Mouse (Mus musculus): ENCODE data around the gene Dab2. TPM values are rescaled to one million over a fixed set of nuclear protein-coding genes. Genes with fewer than 3 reads are reported as not detected.

The Dab2 gene
- total and polyA plus RNA-seq, 2 experiments = 7.9 to 8.1 TPM

GRCm38 (mm10) chr15:6325443-6325842 lies 25.9 kb downstream of the Dab2 start:
- H3K27me3 ChIP-seq (ENCODE audit: control insufficient read depth, insufficient read depth, low read length) = no peaks in the 10 kb centered on the region
- no peak for TF ChIP-seq POLR2A (IDR thresholded peaks at IDR 0.05; ENCODE audit: extremely low read depth, insufficient read depth, low read length)
- no peak for TF ChIP-seq CTCF (IDR thresholded peaks at IDR 0.05; ENCODE audit: low read depth, low read length)
- no peak for DNase-seq (ENCODE audit: extremely low read depth, low read depth, low spot score)

DNA sequence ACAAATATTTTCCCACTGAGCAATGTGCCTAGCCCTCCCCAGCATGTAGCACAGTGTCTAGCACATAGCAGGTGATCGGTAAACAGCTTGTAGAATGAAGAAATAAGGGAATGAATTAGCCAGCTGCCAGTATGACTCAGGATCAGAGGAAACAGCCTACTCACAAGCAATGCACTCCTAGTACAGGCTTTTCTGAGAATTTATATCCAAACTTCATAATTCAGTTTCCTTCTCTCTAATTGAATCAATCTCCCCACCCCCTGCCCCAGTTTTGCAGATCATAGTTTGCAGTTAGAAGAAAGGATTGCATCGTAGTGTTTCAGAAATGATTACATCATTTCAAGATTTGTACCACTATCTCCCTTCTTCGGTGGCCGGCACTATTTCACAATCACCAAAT lies 26.4 kb downstream of the Dab2 start:
- Histone ChIP-seq H3K36me3 (ENCODE audit: control insufficient read depth, insufficient read depth, low read length) (no peaks in the 10 kb centered on the region), H3K27ac (replicated peaks; ENCODE audit: insufficient read depth, low read depth, low read length) (no peak overlapping the region), H3K79me2 (ENCODE audit: control insufficient read depth, insufficient read depth, low read length) (no peaks in the 10 kb centered on the region), H3K27me3 (ENCODE audit: control insufficient read depth, insufficient read depth, low read length) (no peaks in the 10 kb centered on the region), H3K4me3 (ENCODE audit: insufficient read depth, low read depth, low read length) (no peak overlapping the region), H3K9ac (ENCODE audit: low read depth, low read length) (no peak overlapping the region), H3K4me1 (ENCODE audit: control insufficient read depth, insufficient read depth, low read length) (no peaks in the 10 kb centered on the region; the same call in 1 of the 2 replicates)
- WGBS = 19% methylated on average over 4 of the region's 4 CpGs
- TF ChIP-seq POLR2A (IDR thresholded peaks at IDR 0.05; ENCODE audit: extremely low read depth, insufficient read depth, low read length) = no peak
- TF ChIP-seq CTCF (IDR thresholded peaks at IDR 0.05; ENCODE audit: low read depth, low read length) = no peak
- DNase-seq (ENCODE audit: extremely low read depth, low read depth, low spot score) = no peak

More at GRCm38 (mm10) chr15:6325443-6325842, 25.9 kb downstream of the Dab2 start:
- Histone ChIP-seq H3K36me3 (ENCODE audit: control insufficient read depth, insufficient read depth, low read length) (no peaks in the 10 kb centered on the region), H3K4me3 (ENCODE audit: insufficient read depth, low read depth, low read length) (no peak overlapping the region), H3K27ac (replicated peaks; ENCODE audit: insufficient read depth, low read depth, low read length) (no peak overlapping the region), H3K9ac (ENCODE audit: low read depth, low read length) (no peak overlapping the region), H3K4me1 (ENCODE audit: control insufficient read depth, insufficient read depth, low read length) (no peaks in the 10 kb centered on the region; the same call in 1 of the 2 replicates), H3K79me2 (ENCODE audit: control insufficient read depth, insufficient read depth, low read length) (no peaks in the 10 kb centered on the region)
- 81% methylated on average over 4 of the region's 4 CpGs for WGBS

DNA sequence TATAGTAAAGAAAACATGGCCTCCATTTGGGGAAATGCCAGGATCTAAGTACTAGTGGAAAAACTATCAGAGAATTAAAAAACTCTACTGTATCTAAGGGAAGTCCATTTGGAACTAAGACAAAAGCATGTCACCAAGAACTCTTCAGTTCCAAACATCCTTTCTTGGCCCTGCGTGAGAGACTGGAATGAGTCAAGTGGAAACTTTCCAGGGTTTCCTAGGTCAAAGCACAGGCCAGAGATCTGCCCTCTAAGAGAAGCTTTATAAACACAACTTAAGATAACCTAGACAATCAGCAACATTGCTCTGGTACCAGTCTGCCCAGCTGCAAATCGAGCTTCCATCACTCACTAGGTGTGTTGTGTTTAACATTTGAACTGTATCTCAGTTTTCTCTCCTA lies 31.8 kb downstream of the Dab2 start:
- no peak overlapping the region for H3K27ac ChIP-seq (replicated peaks; ENCODE audit: insufficient read depth, low read depth, low read length)
- TF ChIP-seq CTCF (IDR thresholded peaks at IDR 0.05; ENCODE audit: low read depth, low read length) (no peak), POLR2A (IDR thresholded peaks at IDR 0.05; ENCODE audit: extremely low read depth, insufficient read depth, low read length) (no peak)
- H3K27me3 ChIP-seq (ENCODE audit: control insufficient read depth, insufficient read depth, low read length) = no peaks in the 10 kb centered on the region
- 39% methylated on average over 2 of the region's 2 CpGs for WGBS
- H3K4me1 ChIP-seq (ENCODE audit: control insufficient read depth, insufficient read depth, low read length) = no peaks in the 10 kb centered on the region
- H3K4me3 ChIP-seq (ENCODE audit: insufficient read depth, low read depth, low read length) = no peak overlapping the region
- peak; percentile 16 for DNase-seq (ENCODE audit: extremely low read depth, low read depth, low spot score)
- H3K79me2 ChIP-seq (ENCODE audit: control insufficient read depth, insufficient read depth, low read length) = no peaks in the 10 kb centered on the region
- H3K36me3 ChIP-seq (ENCODE audit: control insufficient read depth, insufficient read depth, low read length) = no peaks in the 10 kb centered on the region
- no peak overlapping the region for H3K9ac ChIP-seq (ENCODE audit: low read depth, low read length)

DNA sequence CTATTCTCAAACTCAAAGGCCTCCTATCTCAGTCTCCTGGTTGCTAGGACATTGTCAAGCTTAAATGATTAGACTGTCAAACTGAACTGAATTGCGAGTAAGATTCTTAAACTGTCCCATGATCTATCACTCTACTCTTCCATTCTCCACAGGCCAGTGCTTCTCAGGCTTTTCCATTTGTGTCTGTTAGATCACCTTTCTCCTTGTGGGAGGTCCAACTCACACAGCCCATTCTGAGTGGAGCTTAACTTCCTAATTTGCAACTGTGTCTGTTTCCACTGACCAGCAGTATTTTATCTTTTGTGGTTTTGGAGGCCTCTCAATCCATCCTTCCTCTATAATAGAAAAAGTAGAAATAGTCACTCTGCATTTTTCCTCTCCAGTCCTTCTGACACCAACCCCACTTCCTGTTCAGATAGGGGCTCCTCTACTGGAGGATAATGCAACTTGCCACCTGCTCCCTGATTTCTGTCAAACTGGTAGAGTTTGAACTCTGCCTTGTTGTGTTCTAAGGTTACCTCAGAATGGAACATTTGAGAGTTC lies 35.1 kb downstream of the Dab2 start:
- peak; percentile 8 for DNase-seq (ENCODE audit: extremely low read depth, low read depth, low spot score)
- 91% methylated on average over 1 of the region's 1 CpGs for WGBS

DNA sequence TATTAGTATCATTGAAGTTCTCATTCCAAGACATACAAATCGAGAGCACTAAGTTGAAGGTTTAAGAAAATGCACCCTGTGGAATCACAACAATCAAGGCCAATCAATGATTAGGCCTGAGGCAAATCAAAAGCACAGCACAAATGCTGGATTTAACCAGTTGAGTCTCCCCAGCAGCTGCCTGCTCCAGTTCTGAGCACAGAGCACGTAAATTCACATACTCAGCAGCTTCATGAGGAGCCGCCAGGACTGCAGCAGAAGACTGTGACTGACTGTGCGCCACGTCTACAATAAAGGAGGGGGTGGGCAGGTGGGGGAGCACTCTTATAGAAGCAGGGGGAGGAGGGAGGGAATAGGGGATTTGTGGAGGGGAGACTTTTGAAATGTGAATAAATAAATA lies 40.2 kb downstream of the Dab2 start:
- no peak overlapping the region for H3K9ac ChIP-seq (ENCODE audit: low read depth, low read length)
- 93% methylated on average over 5 of the region's 5 CpGs for WGBS
- no peaks in the 10 kb centered on the region for H3K36me3 ChIP-seq (ENCODE audit: control insufficient read depth, insufficient read depth, low read length)
- H3K27me3 ChIP-seq (ENCODE audit: control insufficient read depth, insufficient read depth, low read length) = no peaks in the 10 kb centered on the region
- no peak for TF ChIP-seq CTCF (IDR thresholded peaks at IDR 0.05; ENCODE audit: low read depth, low read length)
- H3K27ac ChIP-seq (replicated peaks; ENCODE audit: insufficient read depth, low read depth, low read length) = no peak overlapping the region
- no peaks in the 10 kb centered on the region for H3K79me2 ChIP-seq (ENCODE audit: control insufficient read depth, insufficient read depth, low read length)
- no peak for DNase-seq (ENCODE audit: extremely low read depth, low read depth, low spot score)
- no peak overlapping the region for H3K4me3 ChIP-seq (ENCODE audit: insufficient read depth, low read depth, low read length)
- no peaks in the 10 kb centered on the region for H3K4me1 ChIP-seq (ENCODE audit: control insufficient read depth, insufficient read depth, low read length)

More for the DNA sequence above, 35.1 kb downstream of the Dab2 start:
- TF ChIP-seq POLR2A (IDR thresholded peaks at IDR 0.05; ENCODE audit: extremely low read depth, insufficient read depth, low read length) = no peak
- TF ChIP-seq CTCF (IDR thresholded peaks at IDR 0.05; ENCODE audit: low read depth, low read length) = no peak
- Histone ChIP-seq H3K36me3 (ENCODE audit: control insufficient read depth, insufficient read depth, low read length) (no peaks in the 10 kb centered on the region), H3K4me1 (ENCODE audit: control insufficient read depth, insufficient read depth, low read length) (no peaks in the 10 kb centered on the region), H3K9ac (ENCODE audit: low read depth, low read length) (no peak overlapping the region), H3K79me2 (ENCODE audit: control insufficient read depth, insufficient read depth, low read length) (no peaks in the 10 kb centered on the region), H3K27ac (replicated peaks; ENCODE audit: insufficient read depth, low read depth, low read length) (no peak overlapping the region), H3K4me3 (ENCODE audit: insufficient read depth, low read depth, low read length) (no peak overlapping the region), H3K27me3 (ENCODE audit: control insufficient read depth, insufficient read depth, low read length) (no peaks in the 10 kb centered on the region)

- DNase-seq (ENCODE audit: extremely low read depth, low read depth, low spot score) = peak; percentile 30
- no peak overlapping the region for H3K4me3 ChIP-seq (ENCODE audit: insufficient read depth, low read depth, low read length)
These were observed 40.8 kb downstream of the Dab2 start for GRCm38 (mm10) chr15:6340347-6340746.

More at GRCm38 (mm10) chr15:6340347-6340746, 40.8 kb downstream of the Dab2 start:
- TF ChIP-seq CTCF (IDR thresholded peaks at IDR 0.05; ENCODE audit: low read depth, low read length) (no peak), POLR2A (IDR thresholded peaks at IDR 0.05; ENCODE audit: extremely low read depth, insufficient read depth, low read length) (no peak)
- no peaks in the 10 kb centered on the region for H3K4me1 ChIP-seq (ENCODE audit: control insufficient read depth, insufficient read depth, low read length)
- no peaks in the 10 kb centered on the region for H3K79me2 ChIP-seq (ENCODE audit: control insufficient read depth, insufficient read depth, low read length)
- H3K27me3 ChIP-seq (ENCODE audit: control insufficient read depth, insufficient read depth, low read length) = no peaks in the 10 kb centered on the region
- H3K36me3 ChIP-seq (ENCODE audit: control insufficient read depth, insufficient read depth, low read length) = no peaks in the 10 kb centered on the region
- no peak overlapping the region for H3K27ac ChIP-seq (replicated peaks; ENCODE audit: insufficient read depth, low read depth, low read length)
- no peak overlapping the region for H3K9ac ChIP-seq (ENCODE audit: low read depth, low read length)
- WGBS = 85% methylated on average over 6 of the region's 6 CpGs

Measured in liver, adult 2 months (tissue).